30 mouse cellular contexts compared by ENCODE assay signal in genomic region chr6:149123042-149123441, GRCm38 (mm10). TPM values are rescaled to one million over a fixed set of nuclear protein-coding genes. Genes with fewer than 3 reads are reported as not detected.
"Had no signal": no experiment of that assay in that cellular context is flagged by ENCODE, and none has a peak within 500 bp of the region (broad histone marks: within the 10 kb centered on the region; RNA-seq: fewer than 3 reads in every experiment).

No protein-coding gene starts in this region.

- H3K9me3 ChIP-seq: heart, embryonic 10.5 days; heart, embryonic 12.5 days; hindbrain, embryonic 10.5 days; hindbrain, embryonic 12.5 days; intestine, embryonic 15.5 days; limb, embryonic 10.5 days; limb, embryonic 12.5 days; liver, embryonic 13.5 days; liver, embryonic 15.5 days had no signal

- H3K36me3 ChIP-seq: heart, embryonic 10.5 days; heart, embryonic 12.5 days; hindbrain, embryonic 10.5 days; hindbrain, embryonic 12.5 days; intestine, embryonic 15.5 days; limb, embryonic 10.5 days; limb, embryonic 12.5 days; liver, embryonic 13.5 days; liver, embryonic 15.5 days had no signal

- DNase-seq: gastrocnemius, adult 2 months; gastrocnemius, postnatal 10 days; gastrocnemius, postnatal 25 days; heart, adult 2 months; heart, postnatal 10 days; heart, postnatal 4 days; kidney, adult 18-20 months; kidney, adult 8-10 months; kidney, postnatal 10 days; kidney, postnatal 25 days; liver; liver, embryonic 13.5 days had no signal

- H3K4me3 ChIP-seq: gastrocnemius, adult 2 months; heart, adult 2 months; heart, embryonic 10.5 days; heart, embryonic 12.5 days; hindbrain, embryonic 10.5 days; hindbrain, embryonic 12.5 days; intestine, embryonic 15.5 days; left cerebral cortex, adult 2 months; limb, embryonic 10.5 days; limb, embryonic 12.5 days; liver, embryonic 13.5 days; liver, embryonic 15.5 days had no signal

- H3K9ac ChIP-seq: heart, embryonic 12.5 days; hindbrain, embryonic 12.5 days; hindbrain, embryonic 14.5 days; intestine, embryonic 15.5 days; limb, embryonic 12.5 days; liver, embryonic 13.5 days; liver, embryonic 15.5 days had no signal

- H3K27ac ChIP-seq: gastrocnemius, adult 2 months; heart, adult 2 months; heart, embryonic 10.5 days; hindbrain, embryonic 10.5 days; hindbrain, embryonic 12.5 days; hindbrain, embryonic 14.5 days; intestine, embryonic 15.5 days; left cerebral cortex, adult 2 months; limb, embryonic 10.5 days; limb, embryonic 12.5 days; liver, embryonic 13.5 days; liver, embryonic 15.5 days had no signal

- H3K4me1 ChIP-seq: heart, embryonic 12.5 days; hindbrain, embryonic 12.5 days; intestine, embryonic 15.5 days; limb, embryonic 10.5 days; limb, embryonic 12.5 days; liver, embryonic 13.5 days had no signal

RNA-seq across cellular contexts. Expression of gene Gm10203, which starts 6.9 kb away (rescaled TPM):
- total RNA-seq: gastrocnemius, adult 2 months; gastrocnemius, postnatal 10 days; gastrocnemius, postnatal 25 days; gastrocnemius, postnatal 4 days; granulocyte monocyte progenitor cell, adult 5-6 weeks; heart, adult 2 months; heart, postnatal 10 days; heart, postnatal 25 days; heart, postnatal 4 days; layer of hippocampus, adult 18-20 months; layer of hippocampus, postnatal 10 days; layer of hippocampus, postnatal 25 days; left cerebral cortex, adult 2 months; left cerebral cortex, postnatal 14 days; left cerebral cortex, postnatal 36 days had no signal
